Comparison of ENCODE assay signal across 12 mouse cellular contexts in the genomic region with DNA sequence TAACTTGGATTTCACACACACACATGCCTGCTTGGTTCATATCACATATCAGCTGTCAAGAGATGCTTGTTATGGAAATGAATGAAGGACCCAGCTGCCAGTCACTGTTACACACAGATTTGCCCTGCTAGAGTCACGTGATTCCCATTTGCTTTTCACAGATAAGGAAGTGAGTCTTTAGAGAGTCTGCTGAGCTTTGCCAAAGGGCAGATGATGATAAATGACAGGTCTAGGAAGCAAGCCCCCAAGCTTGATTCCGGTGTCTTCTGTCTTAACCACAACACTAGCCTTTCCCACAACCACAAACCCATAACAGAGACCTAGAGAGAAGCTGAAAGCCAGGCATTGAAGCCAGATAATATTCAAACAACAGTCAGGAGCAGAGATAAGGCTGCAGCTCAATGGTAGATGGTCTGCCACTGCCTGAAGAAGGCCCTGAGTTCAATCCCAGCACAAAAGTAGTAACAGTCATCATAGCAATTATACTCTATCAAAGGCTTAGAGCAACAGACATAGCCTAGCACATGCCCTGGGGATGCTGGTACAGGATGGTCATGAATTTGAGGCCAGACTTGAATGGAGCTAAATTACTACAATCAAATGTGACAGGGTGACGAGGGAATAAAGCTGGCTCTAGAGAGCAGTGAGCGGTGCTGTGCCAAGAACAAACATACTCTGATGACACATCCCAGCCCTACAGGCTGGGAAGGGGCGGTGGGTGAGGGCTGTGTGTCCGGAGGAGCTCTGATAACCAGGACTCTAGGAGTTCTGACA.
DNase-seq lines count a peak whose midpoint lies in the region; ATAC-seq and TF ChIP-seq lines count a peak whose summit lies in the region.
"Had no signal": no experiment of that assay in that cellular context is flagged by ENCODE, and none has a peak within 500 bp of the region (broad histone marks: within the 10 kb centered on the region; RNA-seq: fewer than 3 reads in every experiment).

No protein-coding gene starts in this region.

- TF ChIP-seq CTCF in intestine, postnatal 0 days (IDR thresholded peaks at IDR 0.05; ENCODE audit: low read depth), result no peak
- no peak for TF ChIP-seq CTCF in G1E (IDR thresholded peaks at IDR 0.05; ENCODE audit: low read depth, low read length)

- peaks cover 4% of the 10 kb centered on the region for H3K4me1 ChIP-seq in intestine, embryonic 15.5 days (replicated peaks)
- no peaks in the 10 kb centered on the region for H3K4me1 ChIP-seq in intestine, postnatal 0 days (replicated peaks; ENCODE audit: control insufficient read depth, insufficient read depth, low read length)
- peaks cover 33% of the 10 kb centered on the region for H3K4me1 ChIP-seq in G1E (ENCODE audit: insufficient read depth, low read depth, low read length)
- H3K4me1 ChIP-seq in midbrain, embryonic 15.5 days, result peaks cover 5% of the 10 kb centered on the region; the same call in 1 of the 2 replicates

- no peak overlapping the region for H3K4me2 ChIP-seq in intestine, embryonic 15.5 days (replicated peaks)
- no peak overlapping the region for H3K4me2 ChIP-seq in intestine, postnatal 0 days (replicated peaks; ENCODE audit: low read depth)
- no peak overlapping the region for H3K4me2 ChIP-seq in midbrain, embryonic 15.5 days
- H3K4me2 ChIP-seq: neural tube, embryonic 13.5 days had no signal

- H3K9me3 ChIP-seq in intestine, embryonic 15.5 days, result no peaks in the 10 kb centered on the region
- H3K9me3 ChIP-seq in intestine, postnatal 0 days (ENCODE audit: control insufficient read depth), result no peaks in the 10 kb centered on the region
- H3K9me3 ChIP-seq in G1E (replicated peaks), result no peaks in the 10 kb centered on the region
- no peaks in the 10 kb centered on the region for H3K9me3 ChIP-seq in midbrain, embryonic 15.5 days
- H3K9me3 ChIP-seq: neural tube, embryonic 13.5 days had no signal

- no peak overlapping the region for H3K4me3 ChIP-seq in intestine, embryonic 15.5 days (replicated peaks)
- no peak overlapping the region for H3K4me3 ChIP-seq in intestine, postnatal 0 days (ENCODE audit: low read depth, low read length)
- H3K4me3 ChIP-seq in G1E (ENCODE audit: low read depth, low read length), result no peak overlapping the region
- H3K4me3 ChIP-seq in midbrain, embryonic 15.5 days, result no peak overlapping the region
- H3K4me3 ChIP-seq: gastrocnemius, adult 2 months; neural tube, embryonic 13.5 days had no signal

- no peak overlapping the region for H3K27ac ChIP-seq in intestine, embryonic 15.5 days
- no peak overlapping the region for H3K27ac ChIP-seq in intestine, postnatal 0 days (ENCODE audit: low read depth, low read length)
- H3K27ac ChIP-seq in midbrain, embryonic 15.5 days, result peak overlapping the region; percentile 42; the same call in 1 of the 2 replicates
- H3K27ac ChIP-seq: gastrocnemius, adult 2 months; kidney, postnatal 0 days; neural tube, embryonic 13.5 days had no signal

- peak; percentile 21 for DNase-seq in G1E (ENCODE audit: low spot score)
- DNase-seq in layer of hippocampus, postnatal 36 days, result no peak
- DNase-seq in frontal cortex, postnatal 10 days (ENCODE audit: low spot score in 2 of 2), result no peak
- DNase-seq: gastrocnemius, adult 2 months; left cerebral cortex, postnatal 4 days; spleen, adult 18-20 months had no signal

- no peak overlapping the region for H3K9ac ChIP-seq in intestine, embryonic 15.5 days
- H3K9ac ChIP-seq in intestine, postnatal 0 days (ENCODE audit: low read depth, low read length), result no peak overlapping the region
- H3K9ac ChIP-seq in midbrain, embryonic 15.5 days, result no peak overlapping the region
- H3K9ac ChIP-seq: neural tube, embryonic 13.5 days had no signal

- ATAC-seq in intestine, embryonic 15.5 days, result 0 out of 2 replicates have a peak, but pooled peaks have one; percentile 23
- ATAC-seq in intestine, postnatal 0 days, result no peak
- peak; percentile 92 for ATAC-seq in G1E (ENCODE audit: extremely low read depth, insufficient number of reproducible peaks, low FRiP score, poor library complexity, severe bottlenecking)
- peak; percentile 60 to 77 for ATAC-seq in hematopoietic stem cell, adult 5-6 weeks (replicated peaks in 1 of 2; ENCODE audit: insufficient read depth in 1 of 2, low FRiP score in 2 of 2, low TSS enrichment in 1 of 2, low read depth in 1 of 2, poor library complexity in 2 of 2, severe bottlenecking in 2 of 2)
- ATAC-seq in midbrain, embryonic 15.5 days (replicated peaks), result peak; percentile 51

- H3K27me3 ChIP-seq in intestine, embryonic 15.5 days (replicated peaks), result peaks cover 2% of the 10 kb centered on the region; the same call in 1 of the 2 replicates
- H3K27me3 ChIP-seq in intestine, postnatal 0 days (replicated peaks; ENCODE audit: control insufficient read depth, insufficient read depth, low read length), result peaks cover 10% of the 10 kb centered on the region; the same call in 1 of the 2 replicates
- peaks cover 24% of the 10 kb centered on the region for H3K27me3 ChIP-seq in G1E (ENCODE audit: insufficient read depth, low read length)
- no peaks in the 10 kb centered on the region for H3K27me3 ChIP-seq in midbrain, embryonic 15.5 days (replicated peaks)

- H3K36me3 ChIP-seq in intestine, embryonic 15.5 days, result no peaks in the 10 kb centered on the region
- no peaks in the 10 kb centered on the region for H3K36me3 ChIP-seq in intestine, postnatal 0 days (ENCODE audit: control insufficient read depth, insufficient read depth)
- H3K36me3 ChIP-seq in G1E (replicated peaks), result no peaks in the 10 kb centered on the region
- no peaks in the 10 kb centered on the region for H3K36me3 ChIP-seq in midbrain, embryonic 15.5 days (replicated peaks)
- H3K36me3 ChIP-seq: neural tube, embryonic 13.5 days had no signal

- WGBS in intestine, embryonic 15.5 days, result 61% methylated on average over 6 of the region's 6 CpGs
- 51% methylated on average over 6 of the region's 6 CpGs for WGBS in intestine, postnatal 0 days
- 61% methylated on average over 6 of the region's 6 CpGs for WGBS in midbrain, embryonic 15.5 days
